Mouse (Mus musculus) midbrain, embryonic 10.5 days (tissue): ENCODE results near the gene Ccnf. TPM values are rescaled to one million over a fixed set of nuclear protein-coding genes. Genes with fewer than 3 reads are reported as not detected.

Source experiments
- DNase-seq: peaks from one replicate; pipeline ENCODE4 v3.0.0-alpha.2; 2017; ENCODE audit warnings: low spot score
- H3K27ac ChIP-seq: fragments of 300-500 bp; sonication (generic); replicated peaks from 2 replicates; pipeline ENCODE4 v1.5.1; 2016; ENCODE audit warnings: mild to moderate bottlenecking
- H3K27me3 ChIP-seq: fragments of 300-500 bp; sonication (generic); 2 replicates; pipeline ENCODE4 v1.6.1; 2016; ENCODE audit warnings: low read depth, mild to moderate bottlenecking; ENCODE audit not compliant: poor library complexity, severe bottlenecking
- H3K36me3 ChIP-seq: fragments of 300-500 bp; sonication (generic); 2 replicates; pipeline ENCODE4 v1.6.1; 2016; ENCODE audit warnings: mild to moderate bottlenecking, moderate library complexity
- H3K4me1 ChIP-seq: fragments of 300-500 bp; sonication (generic); 2 replicates; pipeline ENCODE4 v1.6.1; 2016
- H3K4me3 ChIP-seq: fragments of 300-500 bp; sonication (generic); 2 replicates; pipeline ENCODE4 v1.5.1; 2016; ENCODE audit warnings: mild to moderate bottlenecking, moderate library complexity
- H3K9me3 ChIP-seq: fragments of 300-500 bp; sonication (generic); replicated peaks from 2 replicates; pipeline ENCODE4 v1.6.1; 2016; ENCODE audit warnings: mild to moderate bottlenecking
- WGBS: fragments of 180-500 bp; shearing (Covaris S2); methylation state at CpG from one replicate; pipeline ENCODE4 v1.1.7; 2016; 5-methylcytosine and 5-hydroxymethylcytosine counted together
- polyA plus RNA-seq: library from polyadenylated mRNA; unstranded; fragments of >200 nt; fragmentation: Nextera tagmentation; extraction: Ambion mirVana; gene quantifications from 2 replicates; pipeline ENCODE4 v1.2.1, GENCODE M21; 2016

Ccnf gene
- polyA plus RNA-seq, 1 experiment from 2014 or later, result 131 TPM

- peak; percentile 68 for DNase-seq
- Histone ChIP-seq H3K4me3 (peak overlapping the region; percentile 74), H3K27me3 (peaks cover 59% of the 10 kb centered on the region), H3K27ac (peak overlapping the region; percentile 82), H3K4me1 (peaks cover 94% of the 10 kb centered on the region), H3K36me3 (0 out of 2 replicates have a peak, but pooled peaks cover 3% of the 10 kb centered on the region), H3K9me3 (no peaks in the 10 kb centered on the region)
- 6% methylated on average over 59 of the region's 62 CpGs for WGBS
Measured at GRCm38 (mm10) chr17:24206451-24207351, 44.6 kb downstream of the Ccnf start.

GRCm38 (mm10) chr17:24205908-24206361 is 45.3 kb downstream of the Ccnf start:
- 6% methylated on average over 15 of the region's 15 CpGs for WGBS
- Histone ChIP-seq H3K36me3 (0 out of 2 replicates have a peak, but pooled peaks cover 3% of the 10 kb centered on the region), H3K27ac (peak overlapping the region; percentile 82), H3K4me1 (peaks cover 86% of the 10 kb centered on the region), H3K27me3 (peaks cover 52% of the 10 kb centered on the region), H3K9me3 (no peaks in the 10 kb centered on the region), H3K4me3 (peak overlapping the region; percentile 74)
- DNase-seq, result no peak

GRCm38 (mm10) chr17:24205284-24205888 is 45.9 kb downstream of the Ccnf start, which contains the start of gene Tbc1d24:
Gene Tbc1d24 (minus strand): TSS chr17:24205562.
- 1% methylated on average over 64 of the region's 65 CpGs for WGBS
- Histone ChIP-seq H3K4me3 (peak within 1 kb of the TSS; percentile 74), H3K4me1 (peaks cover 81% of the 10 kb centered on the region), H3K27me3 (peaks cover 47% of the 10 kb centered on the region), H3K9me3 (no peaks in the 10 kb centered on the region), H3K27ac (peak within 1 kb of the TSS; percentile 82), H3K36me3 (0 out of 2 replicates have a peak, but pooled peaks cover 3% of the 10 kb centered on the region)
- peak; percentile 95 for DNase-seq

- Histone ChIP-seq H3K36me3 (0 out of 2 replicates have a peak, but pooled peaks cover 3% of the 10 kb centered on the region), H3K27me3 (peaks cover 41% of the 10 kb centered on the region), H3K9me3 (no peaks in the 10 kb centered on the region), H3K4me1 (peaks cover 78% of the 10 kb centered on the region), H3K4me3 (peak overlapping the region; percentile 74), H3K27ac (peak overlapping the region; percentile 82)
- WGBS, result 16% methylated on average over 7 of the region's 7 CpGs
- DNase-seq, result no peak
Measured at GRCm38 (mm10) chr17:24204846-24205245, 46.4 kb downstream of the Ccnf start.

GRCm38 (mm10) chr17:24203611-24204534 is 47.4 kb downstream of the Ccnf start:
- H3K36me3 ChIP-seq, result 0 out of 2 replicates have a peak, but pooled peaks cover 3% of the 10 kb centered on the region
- peaks cover 33% of the 10 kb centered on the region for H3K27me3 ChIP-seq
- no peak overlapping the region for H3K27ac ChIP-seq
- H3K4me3 ChIP-seq, result peak overlapping the region; percentile 74; the same call in 1 of the 2 replicates
- no peak for DNase-seq
- WGBS, result 67% methylated on average over 3 of the region's 3 CpGs
- H3K4me1 ChIP-seq, result peaks cover 70% of the 10 kb centered on the region
- no peaks in the 10 kb centered on the region for H3K9me3 ChIP-seq

GRCm38 (mm10) chr17:24203068-24203467 is 48.2 kb downstream of the Ccnf start:
- Histone ChIP-seq H3K27me3 (peaks cover 25% of the 10 kb centered on the region), H3K9me3 (no peaks in the 10 kb centered on the region), H3K27ac (no peak overlapping the region), H3K4me1 (peaks cover 62% of the 10 kb centered on the region), H3K36me3 (0 out of 2 replicates have a peak, but pooled peaks cover 3% of the 10 kb centered on the region), H3K4me3 (peak overlapping the region; percentile 7; the same call in 1 of the 2 replicates)
- no peak for DNase-seq
- WGBS, result 40% methylated on average over 4 of the region's 4 CpGs

GRCm38 (mm10) chr17:24201092-24201491 is 50.2 kb downstream of the Ccnf start:
- H3K9me3 ChIP-seq, result no peaks in the 10 kb centered on the region

GRCm38 (mm10) chr17:24199741-24200140 is 51.5 kb downstream of the Ccnf start:
- Histone ChIP-seq H3K4me1 (peaks cover 39% of the 10 kb centered on the region), H3K4me3 (no peak overlapping the region), H3K27ac (no peak overlapping the region), H3K9me3 (no peaks in the 10 kb centered on the region), H3K36me3 (no peaks in the 10 kb centered on the region), H3K27me3 (no peaks in the 10 kb centered on the region)
- whole genome bisulfite sequencing, result 71% methylated on average over 4 of the region's 4 CpGs
- no peak for DNase-seq

More at GRCm38 (mm10) chr17:24201092-24201491, 50.2 kb downstream of the Ccnf start:
- H3K27ac ChIP-seq, result no peak overlapping the region
- peaks cover 5% of the 10 kb centered on the region for H3K27me3 ChIP-seq
- no peak for DNase-seq
- H3K4me3 ChIP-seq, result no peak overlapping the region
- peaks cover 52% of the 10 kb centered on the region for H3K4me1 ChIP-seq
- H3K36me3 ChIP-seq, result no peaks in the 10 kb centered on the region
- WGBS, result 87% methylated on average over 4 of the region's 4 CpGs

GRCm38 (mm10) chr17:24199252-24199651 is 52.0 kb downstream of the Ccnf start:
- Histone ChIP-seq H3K4me3 (no peak overlapping the region), H3K4me1 (peaks cover 36% of the 10 kb centered on the region), H3K36me3 (no peaks in the 10 kb centered on the region), H3K27me3 (no peaks in the 10 kb centered on the region), H3K27ac (no peak overlapping the region), H3K9me3 (no peaks in the 10 kb centered on the region)
- no peak for DNase-seq
- 83% methylated on average over 4 of the region's 4 CpGs for WGBS

- Histone ChIP-seq H3K4me3 (no peak overlapping the region), H3K27me3 (no peaks in the 10 kb centered on the region), H3K9me3 (no peaks in the 10 kb centered on the region), H3K4me1 (peaks cover 18% of the 10 kb centered on the region), H3K27ac (no peak overlapping the region), H3K36me3 (no peaks in the 10 kb centered on the region)
- 70% methylated on average over 15 of the region's 15 CpGs for WGBS
- no peak for DNase-seq
Measured at GRCm38 (mm10) chr17:24197032-24197824, 54.1 kb downstream of the Ccnf start.

- WGBS, result 79% methylated on average over 2 of the region's 2 CpGs
- DNase-seq, result no peak
Measured at GRCm38 (mm10) chr17:24195349-24195748, 55.9 kb downstream of the Ccnf start.

More at GRCm38 (mm10) chr17:24195349-24195748, 55.9 kb downstream of the Ccnf start:
- Histone ChIP-seq H3K27ac (no peak overlapping the region), H3K36me3 (no peaks in the 10 kb centered on the region), H3K4me3 (no peak overlapping the region), H3K27me3 (no peaks in the 10 kb centered on the region), H3K4me1 (peaks cover 17% of the 10 kb centered on the region; the same call in 1 of the 2 replicates), H3K9me3 (no peaks in the 10 kb centered on the region)
